Mouse (Mus musculus) heart, embryonic 11.5 days (tissue): Measurements from ENCODE around the gene 1600002K03Rik. TPM values are rescaled to one million over a fixed set of nuclear protein-coding genes. Genes with fewer than 3 reads are reported as not detected.

Experiments
- ATAC-seq: fragments of 200-750 bp; cut with Nextera tagmentation; replicated peaks from 2 replicates; pipeline ENCODE4 v1.8.0; 2017; ENCODE audit warnings: moderate library complexity; ENCODE audit not compliant: insufficient number of reproducible peaks, low FRiP score, low TSS enrichment
- H3K27ac ChIP-seq: fragments of 300-500 bp; sonication (generic); 2 replicates; pipeline ENCODE4 v1.5.1; 2014; ENCODE audit warnings: mild to moderate bottlenecking, low read depth, low read length
- H3K27me3 ChIP-seq: fragments of 300-500 bp; sonication (generic); 2 replicates; pipeline ENCODE4 v1.6.1; 2014; ENCODE audit warnings: mild to moderate bottlenecking, low read length, mixed read lengths; ENCODE audit not compliant: control insufficient read depth, insufficient read depth
- H3K36me3 ChIP-seq: fragments of 300-500 bp; sonication (generic); 2 replicates; pipeline ENCODE4 v1.6.1; 2014; ENCODE audit warnings: mild to moderate bottlenecking, low read length, moderate library complexity, mixed read lengths; ENCODE audit not compliant: control insufficient read depth, insufficient read depth
- H3K4me1 ChIP-seq: fragments of 300-500 bp; sonication (generic); 2 replicates; pipeline ENCODE4 v1.6.1; 2014; ENCODE audit warnings: low read length; ENCODE audit not compliant: control insufficient read depth, insufficient read depth
- H3K4me2 ChIP-seq: fragments of 300-500 bp; sonication (generic); 2 replicates; pipeline ENCODE4 v1.6.1; 2014; ENCODE audit warnings: mild to moderate bottlenecking, moderate library complexity
- H3K4me3 ChIP-seq: fragments of 300-500 bp; sonication (generic); 2 replicates; pipeline ENCODE4 v1.5.1; 2014; ENCODE audit warnings: low read depth, low read length
- H3K9ac ChIP-seq: fragments of 300-500 bp; sonication (generic); 2 replicates; pipeline ENCODE4 v1.6.1; 2014; ENCODE audit warnings: mild to moderate bottlenecking, low read depth, low read length, moderate library complexity
- H3K9me3 ChIP-seq: fragments of 300-500 bp; sonication (generic); replicated peaks from 2 replicates; pipeline ENCODE4 v1.6.1; 2016; ENCODE audit warnings: low read length; ENCODE audit not compliant: control insufficient read depth
- WGBS: fragments of 180-500 bp; shearing (Covaris S2); extraction: QIAGEN DNeasy Blood & Tissue Kit; methylation state at CpG from one replicate; pipeline ENCODE4 v1.1.7; 2014; ENCODE audit not compliant: insufficient replicate concordance; 5-methylcytosine and 5-hydroxymethylcytosine counted together
- polyA plus RNA-seq: library from polyadenylated mRNA; unstranded; fragments of >200 nt; fragmentation: Nextera tagmentation; extraction: Ambion mirVana; gene quantifications from 2 replicates; pipeline ENCODE4 v1.2.1, GENCODE M21; 2014

Gene 1600002K03Rik
- polyA plus RNA-seq, 1 experiment from 2014 or later = 12.4 TPM

DNA sequence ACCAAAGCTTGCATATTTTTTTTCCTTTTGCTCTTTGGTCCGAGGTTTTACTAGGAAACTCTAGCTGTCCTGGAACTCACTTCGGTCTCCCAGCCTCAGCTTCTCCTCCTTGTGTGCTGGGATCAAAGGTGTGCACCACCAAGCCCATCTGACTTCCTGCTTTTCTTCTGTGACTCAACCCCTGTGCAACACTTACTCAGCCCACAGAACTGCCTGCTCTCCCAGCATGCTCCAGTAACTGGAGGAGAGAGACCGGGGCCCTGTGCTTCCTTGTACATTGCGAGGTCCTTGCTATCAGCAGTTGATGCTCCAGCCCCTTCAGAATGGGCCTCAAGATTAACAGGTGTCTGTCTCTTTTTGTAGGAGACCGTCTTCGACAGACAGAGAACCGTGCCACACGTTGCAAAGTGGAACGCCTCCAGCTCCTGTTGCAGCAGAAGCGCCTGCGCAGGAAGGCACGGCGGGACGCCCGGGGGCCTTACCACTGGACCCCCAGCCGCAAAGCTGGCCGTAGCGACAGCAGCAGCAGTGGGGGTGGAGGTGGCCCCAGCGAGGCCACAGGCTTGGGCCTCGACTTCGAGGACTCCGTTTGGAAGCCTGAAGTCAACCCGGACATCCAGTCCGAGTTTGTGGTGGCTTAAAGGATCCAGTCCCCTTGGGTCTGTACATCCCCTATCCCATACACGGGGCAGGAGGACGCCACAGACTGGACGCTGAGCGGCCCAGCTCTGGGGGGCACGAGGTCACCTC is 16.6 kb upstream of the 1600002K03Rik start:
- no peaks in the 10 kb centered on the region for H3K27me3 ChIP-seq
- peak overlapping the region; percentile 57 for H3K27ac ChIP-seq
- ATAC-seq = no peak
- no peak overlapping the region for H3K4me2 ChIP-seq
- 84% methylated on average over 29 of the region's 29 CpGs for WGBS
- H3K9ac ChIP-seq = no peak overlapping the region
- H3K9me3 ChIP-seq = no peaks in the 10 kb centered on the region
- peaks cover 84% of the 10 kb centered on the region for H3K4me1 ChIP-seq
- H3K36me3 ChIP-seq = peaks cover 48% of the 10 kb centered on the region
- H3K4me3 ChIP-seq = no peak overlapping the region

DNA sequence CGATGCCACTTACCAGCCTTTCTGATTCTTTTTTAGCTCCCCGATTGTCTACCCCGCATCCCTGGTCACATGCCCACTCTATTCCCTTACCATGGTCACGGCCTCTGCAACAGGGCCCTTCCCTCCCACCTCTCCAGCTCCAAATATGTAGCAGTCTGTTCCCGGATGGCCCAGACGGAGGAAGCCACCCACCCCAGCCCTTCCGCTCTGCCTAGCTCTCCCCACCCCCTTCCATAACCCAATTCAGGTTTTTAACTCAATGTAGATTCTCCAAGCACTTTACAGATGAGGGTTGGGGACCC is 16.0 kb upstream of the 1600002K03Rik start:
- Histone ChIP-seq H3K9ac (no peak overlapping the region), H3K4me2 (no peak overlapping the region)

DNA sequence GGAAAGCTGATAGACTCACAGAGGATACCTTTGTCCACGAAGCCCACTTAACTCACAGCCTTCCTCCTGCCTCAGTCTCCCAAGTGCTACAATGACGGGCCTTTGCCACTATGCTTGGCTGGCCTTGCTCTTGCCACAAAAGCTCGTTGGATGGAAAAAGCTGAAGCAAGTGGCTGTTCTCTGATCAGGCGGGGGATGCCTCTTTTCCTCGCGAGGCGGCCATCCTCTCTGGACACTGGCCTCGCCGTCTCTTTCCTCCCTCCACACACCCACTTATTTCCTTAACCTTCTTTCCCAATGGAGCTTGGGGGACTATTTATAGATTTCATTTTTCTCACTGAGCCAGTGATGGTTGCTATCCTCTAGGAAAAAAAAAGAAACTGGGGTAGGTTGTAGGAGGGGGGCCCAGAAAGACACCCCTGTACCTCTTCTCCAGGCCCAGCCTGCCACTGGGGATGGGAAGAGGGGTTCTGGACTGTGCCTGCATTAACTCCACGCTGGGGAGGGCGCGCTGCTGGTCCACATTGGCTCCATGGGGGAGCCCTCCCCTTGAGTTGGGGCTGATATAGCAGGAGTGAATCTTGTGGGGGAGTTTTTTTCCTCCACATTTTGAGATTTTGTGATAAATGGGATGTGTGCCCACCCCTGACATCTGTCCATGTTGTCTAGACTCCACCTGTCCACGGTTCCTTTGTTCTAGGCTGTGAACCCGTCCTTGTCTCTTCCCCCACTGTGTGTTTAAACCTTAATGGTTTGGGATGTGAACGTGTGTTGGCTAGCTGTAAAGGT is 15.4 kb upstream of the 1600002K03Rik start:
- WGBS = 57% methylated on average over 15 of the region's 15 CpGs
- Histone ChIP-seq H3K4me3 (no peak overlapping the region), H3K4me2 (no peak overlapping the region)

More for the DNA sequence above, 16.0 kb upstream of the 1600002K03Rik start:
- ATAC-seq = no peak
- peaks cover 45% of the 10 kb centered on the region for H3K36me3 ChIP-seq
- H3K27me3 ChIP-seq = no peaks in the 10 kb centered on the region
- H3K4me3 ChIP-seq = no peak overlapping the region
- peaks cover 89% of the 10 kb centered on the region for H3K4me1 ChIP-seq
- H3K27ac ChIP-seq = peak overlapping the region; percentile 57
- no peaks in the 10 kb centered on the region for H3K9me3 ChIP-seq
- WGBS = 58% methylated on average over 7 of the region's 7 CpGs

DNA sequence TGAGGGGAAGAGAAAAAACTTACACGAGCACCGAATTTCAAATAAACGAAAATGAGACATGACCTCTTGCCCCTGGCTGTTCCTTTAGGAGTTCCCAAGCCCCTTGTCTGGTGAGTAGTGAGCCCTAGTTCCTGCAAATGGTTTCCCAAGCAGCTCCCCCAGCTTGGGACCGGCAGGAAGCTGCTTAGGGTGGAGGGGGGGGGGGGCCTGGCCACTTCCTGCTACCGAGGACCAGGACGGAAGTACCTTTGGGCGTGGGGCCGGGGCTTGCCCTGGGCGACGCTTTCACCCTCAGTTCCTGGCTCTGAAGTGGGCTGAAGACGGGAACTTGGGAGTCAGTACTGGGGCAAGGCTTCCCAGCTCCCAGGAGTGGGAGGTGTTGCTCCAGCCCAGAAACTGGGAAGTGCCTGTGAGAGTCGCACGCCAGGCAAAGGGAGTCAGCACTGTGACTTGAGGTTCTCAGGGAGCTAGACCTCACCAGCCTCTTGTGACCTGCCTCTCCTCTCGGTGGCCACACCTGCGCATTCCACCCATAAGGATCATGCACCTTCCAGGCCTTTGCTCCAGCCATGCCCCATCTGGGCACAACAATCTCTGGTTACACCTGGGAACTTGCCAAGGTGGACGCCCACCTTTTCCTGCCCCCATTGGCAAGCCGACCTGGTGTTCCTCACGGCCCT is 14.3 kb upstream of the 1600002K03Rik start:
- Histone ChIP-seq H3K9ac (peak overlapping the region; percentile 67), H3K36me3 (peaks cover 37% of the 10 kb centered on the region)

More for the DNA sequence above, 15.4 kb upstream of the 1600002K03Rik start:
- Histone ChIP-seq H3K27ac (peak overlapping the region; percentile 32), H3K9me3 (no peaks in the 10 kb centered on the region), H3K36me3 (peaks cover 44% of the 10 kb centered on the region), H3K9ac (no peak overlapping the region), H3K27me3 (no peaks in the 10 kb centered on the region), H3K4me1 (peaks cover 93% of the 10 kb centered on the region)
- ATAC-seq = no peak

DNA sequence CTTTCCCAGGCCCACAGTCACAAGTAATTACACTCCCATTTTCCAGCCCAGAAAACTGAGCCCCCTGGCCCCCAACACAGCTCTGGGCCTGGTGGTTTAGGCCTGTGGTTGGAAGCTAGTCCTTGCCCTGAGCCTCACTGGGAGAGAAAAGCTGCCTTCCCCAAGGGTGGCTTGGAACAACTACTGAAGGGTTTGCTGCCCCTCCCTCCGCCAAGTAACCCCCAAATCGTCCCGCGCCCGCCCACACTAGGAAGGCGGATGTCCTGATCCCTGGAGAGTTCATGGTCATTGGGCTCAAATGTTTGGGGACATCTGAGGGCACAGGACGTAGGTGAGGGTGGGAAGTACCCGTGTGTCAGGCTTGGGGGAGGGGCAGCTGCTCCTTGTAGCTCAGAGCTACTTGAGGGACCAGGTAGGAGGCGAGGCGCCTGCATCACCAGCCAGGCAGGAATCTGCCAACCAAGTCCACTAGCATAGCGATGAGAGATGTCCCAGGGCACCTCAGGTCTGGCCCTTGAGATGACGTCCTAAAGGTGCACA is 13.7 kb upstream of the 1600002K03Rik start:
- Histone ChIP-seq H3K4me2 (peak overlapping the region; percentile 90), H3K27me3 (no peaks in the 10 kb centered on the region), H3K9me3 (no peaks in the 10 kb centered on the region), H3K27ac (peak overlapping the region; percentile 99), H3K9ac (peak overlapping the region; percentile 67), H3K4me3 (peak overlapping the region; percentile 44), H3K4me1 (peaks cover 91% of the 10 kb centered on the region), H3K36me3 (peaks cover 30% of the 10 kb centered on the region)
- 6% methylated on average over 12 of the region's 12 CpGs for WGBS
- peak; percentile 5; the same call in 1 of the 2 replicates for ATAC-seq

More for the DNA sequence above, 14.3 kb upstream of the 1600002K03Rik start:
- Histone ChIP-seq H3K27ac (peak overlapping the region; percentile 99), H3K4me1 (peaks cover 92% of the 10 kb centered on the region), H3K4me2 (peak overlapping the region; percentile 90), H3K9me3 (no peaks in the 10 kb centered on the region), H3K27me3 (no peaks in the 10 kb centered on the region), H3K4me3 (peak overlapping the region; percentile 5; the same call in 1 of the 2 replicates)
- WGBS = 13% methylated on average over 18 of the region's 18 CpGs
- no peak for ATAC-seq

DNA sequence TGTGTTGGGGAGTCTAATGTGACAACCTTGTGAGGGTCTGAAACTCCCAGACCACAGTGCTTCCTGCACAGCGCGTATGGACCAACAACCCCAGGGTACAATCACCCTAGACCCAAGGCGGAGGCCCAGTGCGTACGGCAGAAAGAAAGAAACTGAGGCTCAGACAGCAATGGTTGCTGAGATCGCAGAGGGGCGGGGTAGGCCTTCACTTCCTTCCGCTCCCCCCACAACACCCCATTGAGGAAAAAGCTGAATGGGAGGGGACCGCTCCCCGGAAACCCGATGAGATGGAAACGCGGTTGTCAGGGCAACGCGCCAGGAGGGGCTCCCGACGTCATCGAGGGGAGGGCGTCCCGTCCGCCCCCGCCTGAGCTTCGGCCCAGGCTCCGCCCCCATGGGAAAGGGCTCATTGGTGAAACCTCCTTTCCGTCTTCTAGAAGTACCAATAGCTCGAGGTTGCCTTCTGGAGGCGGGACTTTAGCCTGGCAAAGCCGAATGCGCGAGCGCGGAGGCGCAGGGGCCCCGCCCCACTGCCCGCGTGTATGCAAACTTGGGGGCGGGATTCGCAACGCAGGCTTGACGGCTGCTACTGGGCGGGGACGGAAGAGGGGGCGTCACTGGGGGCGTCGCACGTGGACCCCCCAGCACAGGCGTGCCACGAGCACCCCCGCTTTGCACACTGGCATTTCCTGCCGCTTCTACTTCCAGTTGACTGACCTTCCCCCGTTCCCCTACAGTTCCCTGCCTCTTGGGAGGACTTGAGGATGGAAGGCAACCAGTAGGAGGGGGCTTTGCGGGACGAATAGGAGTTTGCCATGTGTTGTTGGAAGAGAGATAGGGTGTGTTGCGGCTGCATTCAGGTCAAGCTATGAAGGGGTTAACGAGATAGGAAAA is 12.9 kb upstream of the 1600002K03Rik start:
- WGBS = under 1% methylated on average over 55 of the region's 55 CpGs
- Histone ChIP-seq H3K4me3 (peak overlapping the region; percentile 44), H3K36me3 (peaks cover 23% of the 10 kb centered on the region), H3K9me3 (no peaks in the 10 kb centered on the region), H3K4me2 (peak overlapping the region; percentile 90), H3K27me3 (no peaks in the 10 kb centered on the region), H3K4me1 (peaks cover 91% of the 10 kb centered on the region), H3K27ac (peak overlapping the region; percentile 99), H3K9ac (peak overlapping the region; percentile 67)
- ATAC-seq = peak; percentile 69

DNA sequence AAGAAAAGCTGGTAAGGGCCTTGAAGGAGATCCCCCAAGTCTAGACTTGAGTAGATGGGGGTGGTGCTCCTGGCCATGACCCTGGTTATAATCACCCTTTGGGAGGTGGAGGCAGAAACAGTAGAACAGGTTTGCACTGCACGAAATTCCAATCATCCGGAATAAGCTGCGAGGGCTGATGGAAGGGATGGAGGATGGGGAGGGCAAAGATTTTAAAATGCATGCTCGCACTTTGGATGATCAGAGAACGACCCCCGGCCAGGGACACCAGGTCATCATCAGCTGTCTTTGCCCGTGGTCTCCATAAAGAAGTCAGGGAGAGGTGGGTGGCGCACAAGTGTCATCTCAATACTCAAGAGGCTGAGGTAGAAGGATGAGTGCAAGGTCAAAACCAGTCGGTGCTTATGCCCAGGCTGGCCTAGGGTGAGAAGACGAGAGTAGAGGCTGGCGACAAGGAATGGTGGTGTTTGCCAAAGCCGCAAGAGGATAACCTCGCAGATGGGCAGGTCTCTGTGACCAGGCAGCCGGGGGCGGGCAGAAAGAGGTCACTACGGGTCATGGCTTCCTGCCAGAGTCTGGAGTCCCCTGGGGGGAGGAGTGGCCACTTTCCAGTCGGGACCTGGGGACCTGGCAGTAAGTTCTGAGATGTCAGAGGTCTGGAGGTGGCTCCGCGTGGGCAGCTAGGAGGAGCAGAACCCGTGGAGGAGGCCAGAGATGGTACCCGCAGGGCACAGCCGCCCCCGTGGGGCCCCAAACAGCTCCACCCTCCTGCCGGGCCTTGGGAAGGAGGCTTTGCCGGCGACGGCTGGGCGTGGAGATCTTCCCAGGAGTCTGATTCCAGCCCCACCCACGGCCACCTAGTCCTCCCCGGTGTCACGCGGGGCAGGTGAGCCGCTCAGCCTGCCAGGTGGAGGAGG is 12.0 kb upstream of the 1600002K03Rik start:
- ATAC-seq = peak; percentile 1; the same call in 1 of the 2 replicates

More for the DNA sequence above, 12.0 kb upstream of the 1600002K03Rik start:
- no peaks in the 10 kb centered on the region for H3K9me3 ChIP-seq
- peaks cover 14% of the 10 kb centered on the region for H3K36me3 ChIP-seq
- H3K9ac ChIP-seq = peak overlapping the region; percentile 65
- H3K4me2 ChIP-seq = peak overlapping the region; percentile 90
- H3K4me1 ChIP-seq = peaks cover 91% of the 10 kb centered on the region
- H3K4me3 ChIP-seq = peak overlapping the region; percentile 44
- WGBS = under 1% methylated on average over 33 of the region's 33 CpGs
- H3K27ac ChIP-seq = peak overlapping the region; percentile 99
- no peaks in the 10 kb centered on the region for H3K27me3 ChIP-seq
